Mouse (Mus musculus) embryonic facial prominence, embryonic 13.5 days (tissue): Measurements from ENCODE around the gene Dapk1. TPM values are rescaled to one million over a fixed set of nuclear protein-coding genes. Genes with fewer than 3 reads are reported as not detected.

ENCODE experiments used
- ATAC-seq: fragments of 200-750 bp; cut with Nextera tagmentation; 2 replicates; pipeline ENCODE4 v1.8.0; 2017; ENCODE audit warnings: low read depth; ENCODE audit not compliant: insufficient number of reproducible peaks, insufficient read depth, low FRiP score, low TSS enrichment
- H3K27ac ChIP-seq: fragments of 300-500 bp; sonication (generic); 2 replicates; pipeline ENCODE4 v1.5.1; 2015; ENCODE audit warnings: moderate library complexity, mild to moderate bottlenecking, inconsistent platforms
- H3K27me3 ChIP-seq: fragments of 300-500 bp; sonication (generic); 2 replicates; pipeline ENCODE4 v1.6.1; 2015; ENCODE audit warnings: mild to moderate bottlenecking, inconsistent platforms
- H3K36me3 ChIP-seq: fragments of 300-500 bp; sonication (generic); 2 replicates; pipeline ENCODE4 v1.6.1; 2015; ENCODE audit warnings: mild to moderate bottlenecking, inconsistent platforms
- H3K4me1 ChIP-seq: fragments of 300-500 bp; sonication (generic); 2 replicates; pipeline ENCODE4 v1.6.1; 2015; ENCODE audit warnings: inconsistent platforms
- H3K4me2 ChIP-seq: fragments of 300-500 bp; sonication (generic); 2 replicates; pipeline ENCODE4 v1.6.1; 2015; ENCODE audit warnings: moderate library complexity, mild to moderate bottlenecking, inconsistent platforms
- H3K4me3 ChIP-seq: fragments of 300-500 bp; sonication (generic); 2 replicates; pipeline ENCODE4 v1.5.1; 2015; ENCODE audit warnings: mild to moderate bottlenecking, inconsistent platforms
- H3K9ac ChIP-seq: fragments of 300-500 bp; sonication (generic); 2 replicates; pipeline ENCODE4 v1.6.1; 2015; ENCODE audit warnings: mild to moderate bottlenecking, inconsistent platforms
- H3K9me3 ChIP-seq: fragments of 300-500 bp; sonication (generic); 2 replicates; pipeline ENCODE4 v1.6.1; 2016; ENCODE audit warnings: inconsistent platforms
- WGBS: fragments of 180-500 bp; shearing (Covaris S2); methylation state at CpG from one replicate; pipeline ENCODE4 v1.1.7; 2015; ENCODE audit warnings: mixed read lengths; 5-methylcytosine and 5-hydroxymethylcytosine counted together
- polyA plus RNA-seq: library from polyadenylated mRNA; unstranded; fragments of >200 nt; fragmentation: Nextera tagmentation; extraction: Ambion mirVana; gene quantifications from 2 replicates; pipeline ENCODE4 v1.2.1, GENCODE M21; 2015

The Dapk1 gene
- polyA plus RNA-seq, 1 experiment from 2014 or later = 19.2 TPM

GRCm38 (mm10) chr13:60730587-60730986, 128.8 kb downstream of the Dapk1 start:
- H3K4me3 ChIP-seq = no peak overlapping the region
- ATAC-seq = no peak
- no peak overlapping the region for H3K27ac ChIP-seq
- peaks cover 58% of the 10 kb centered on the region for H3K36me3 ChIP-seq
- H3K4me2 ChIP-seq = no peak overlapping the region
- H3K4me1 ChIP-seq = no peaks in the 10 kb centered on the region
- H3K9ac ChIP-seq = no peak overlapping the region
- no peaks in the 10 kb centered on the region for H3K9me3 ChIP-seq
- 93% methylated on average over 7 of the region's 7 CpGs for WGBS
- no peaks in the 10 kb centered on the region for H3K27me3 ChIP-seq

- 85% methylated on average over 3 of the region's 3 CpGs for WGBS
- no peaks in the 10 kb centered on the region for H3K4me1 ChIP-seq
- no peak for ATAC-seq
- H3K9ac ChIP-seq = no peak overlapping the region
- H3K4me2 ChIP-seq = no peak overlapping the region
- peaks cover 57% of the 10 kb centered on the region for H3K36me3 ChIP-seq
- no peaks in the 10 kb centered on the region for H3K27me3 ChIP-seq
- H3K4me3 ChIP-seq = no peak overlapping the region
- no peak overlapping the region for H3K27ac ChIP-seq
- H3K9me3 ChIP-seq = no peaks in the 10 kb centered on the region
Observed at GRCm38 (mm10) chr13:60731001-60731400, 129.3 kb downstream of the Dapk1 start.

GRCm38 (mm10) chr13:60735306-60735705, 133.6 kb downstream of the Dapk1 start:
- peaks cover 22% of the 10 kb centered on the region for H3K4me1 ChIP-seq
- H3K36me3 ChIP-seq = peaks cover 46% of the 10 kb centered on the region
- WGBS = 90% methylated on average over 9 of the region's 9 CpGs

GRCm38 (mm10) chr13:60736421-60737105, 134.8 kb downstream of the Dapk1 start:
- ATAC-seq = no peak
- WGBS = 65% methylated on average over 13 of the region's 13 CpGs
- Histone ChIP-seq H3K9me3 (no peaks in the 10 kb centered on the region), H3K27ac (peak overlapping the region; percentile 51; the same call in 1 of the 2 replicates), H3K4me3 (no peak overlapping the region), H3K27me3 (no peaks in the 10 kb centered on the region), H3K9ac (no peak overlapping the region), H3K36me3 (peaks cover 41% of the 10 kb centered on the region), H3K4me2 (no peak overlapping the region), H3K4me1 (peaks cover 22% of the 10 kb centered on the region)

More at GRCm38 (mm10) chr13:60735306-60735705, 133.6 kb downstream of the Dapk1 start:
- H3K27ac ChIP-seq = no peak overlapping the region
- H3K4me3 ChIP-seq = no peak overlapping the region
- no peaks in the 10 kb centered on the region for H3K27me3 ChIP-seq
- no peaks in the 10 kb centered on the region for H3K9me3 ChIP-seq
- H3K9ac ChIP-seq = no peak overlapping the region
- ATAC-seq = no peak
- no peak overlapping the region for H3K4me2 ChIP-seq

- ATAC-seq = peak; percentile 76
- 8% methylated on average over 9 of the region's 9 CpGs for WGBS
- Histone ChIP-seq H3K27me3 (no peaks in the 10 kb centered on the region), H3K9me3 (no peaks in the 10 kb centered on the region), H3K27ac (peak overlapping the region; percentile 34), H3K9ac (0 out of 2 replicates have a peak overlapping the region, but pooled peaks have one; percentile 49), H3K36me3 (peaks cover 40% of the 10 kb centered on the region), H3K4me1 (peaks cover 22% of the 10 kb centered on the region), H3K4me2 (peak overlapping the region; percentile 52), H3K4me3 (peak overlapping the region; percentile 25)
Observed at GRCm38 (mm10) chr13:60737632-60738324, 136.0 kb downstream of the Dapk1 start.

GRCm38 (mm10) chr13:60738429-60738828, 136.7 kb downstream of the Dapk1 start:
- Histone ChIP-seq H3K4me2 (peak overlapping the region; percentile 52), H3K36me3 (peaks cover 36% of the 10 kb centered on the region), H3K4me1 (peaks cover 22% of the 10 kb centered on the region), H3K27ac (peak overlapping the region; percentile 34), H3K4me3 (peak overlapping the region; percentile 25), H3K9ac (0 out of 2 replicates have a peak overlapping the region, but pooled peaks have one; percentile 49), H3K9me3 (no peaks in the 10 kb centered on the region), H3K27me3 (no peaks in the 10 kb centered on the region)
- WGBS = 4% methylated on average over 9 of the region's 9 CpGs
- no peak for ATAC-seq

GRCm38 (mm10) chr13:60740248-60740647, 138.5 kb downstream of the Dapk1 start:
- Histone ChIP-seq H3K9ac (no peak overlapping the region), H3K27ac (no peak overlapping the region), H3K36me3 (peaks cover 34% of the 10 kb centered on the region), H3K9me3 (no peaks in the 10 kb centered on the region), H3K4me1 (peaks cover 22% of the 10 kb centered on the region), H3K27me3 (no peaks in the 10 kb centered on the region), H3K4me2 (no peak overlapping the region), H3K4me3 (no peak overlapping the region)
- 90% methylated on average over 6 of the region's 6 CpGs for WGBS
- ATAC-seq = no peak

GRCm38 (mm10) chr13:60742611-60743010, 140.9 kb downstream of the Dapk1 start:
- no peak overlapping the region for H3K4me2 ChIP-seq
- H3K4me3 ChIP-seq = no peak overlapping the region
- no peaks in the 10 kb centered on the region for H3K27me3 ChIP-seq
- H3K4me1 ChIP-seq = peaks cover 8% of the 10 kb centered on the region
- H3K36me3 ChIP-seq = peaks cover 30% of the 10 kb centered on the region
- no peak overlapping the region for H3K27ac ChIP-seq
- 85% methylated on average over 3 of the region's 3 CpGs for WGBS
- ATAC-seq = no peak
- H3K9ac ChIP-seq = no peak overlapping the region
- no peaks in the 10 kb centered on the region for H3K9me3 ChIP-seq

- no peak for ATAC-seq
- H3K27me3 ChIP-seq = no peaks in the 10 kb centered on the region
- H3K27ac ChIP-seq = no peak overlapping the region
- 84% methylated on average over 13 of the region's 13 CpGs for WGBS
- H3K9ac ChIP-seq = no peak overlapping the region
- H3K9me3 ChIP-seq = no peaks in the 10 kb centered on the region
- no peaks in the 10 kb centered on the region for H3K4me1 ChIP-seq
- H3K36me3 ChIP-seq = peaks cover 39% of the 10 kb centered on the region
- no peak overlapping the region for H3K4me3 ChIP-seq
- H3K4me2 ChIP-seq = no peak overlapping the region
Observed at GRCm38 (mm10) chr13:60743381-60744077, 141.8 kb downstream of the Dapk1 start.

GRCm38 (mm10) chr13:60744078-60744460, 142.3 kb downstream of the Dapk1 start:
- no peak overlapping the region for H3K27ac ChIP-seq
- 35% methylated on average over 7 of the region's 7 CpGs for WGBS
- ATAC-seq = no peak

GRCm38 (mm10) chr13:60744736-60745135, 143.0 kb downstream of the Dapk1 start:
- Histone ChIP-seq H3K4me2 (no peak overlapping the region), H3K27ac (no peak overlapping the region), H3K36me3 (peaks cover 47% of the 10 kb centered on the region), H3K4me3 (no peak overlapping the region), H3K9ac (no peak overlapping the region), H3K4me1 (no peaks in the 10 kb centered on the region), H3K9me3 (no peaks in the 10 kb centered on the region), H3K27me3 (no peaks in the 10 kb centered on the region)
- no peak for ATAC-seq
- WGBS = 87% methylated on average over 3 of the region's 3 CpGs

More at GRCm38 (mm10) chr13:60744078-60744460, 142.3 kb downstream of the Dapk1 start:
- Histone ChIP-seq H3K9ac (no peak overlapping the region), H3K27me3 (no peaks in the 10 kb centered on the region), H3K4me1 (no peaks in the 10 kb centered on the region), H3K9me3 (no peaks in the 10 kb centered on the region), H3K4me3 (no peak overlapping the region), H3K4me2 (no peak overlapping the region), H3K36me3 (peaks cover 44% of the 10 kb centered on the region)
